Mouse (Mus musculus) CH12.LX (cell line): ENCODE results near the gene Txnip. TPM values are rescaled to one million over a fixed set of nuclear protein-coding genes. Genes with fewer than 3 reads are reported as not detected.

ENCODE experiments used
- DNase-seq: peaks from one replicate; pipeline ENCODE4 v3.0.0-alpha.2; 2013; ENCODE audit errors: extremely low read depth
- H3K27ac ChIP-seq: 2 replicates; pipeline ENCODE4 v1.5.1; 2012; ENCODE audit warnings: low read depth, mild to moderate bottlenecking, control low read depth, moderate library complexity; ENCODE audit not compliant: insufficient read depth
- H3K27me3 ChIP-seq: replicated peaks from 2 replicates; pipeline ENCODE3; 2012; ENCODE audit warnings: inconsistent platforms
- H3K36me3 ChIP-seq, 2 experiments: replicated peaks in 1 of 2; 2 replicates each; pipeline versions ENCODE3 to v1.6.1; 2012; ENCODE audit warnings: inconsistent platforms in 1 of 2, low read length in 1 of 2, mild to moderate bottlenecking in 1 of 2, mixed read lengths in 1 of 2, moderate library complexity in 1 of 2; ENCODE audit not compliant: control insufficient read depth in 1 of 2, insufficient read depth in 1 of 2
- H3K4me1 ChIP-seq, 2 experiments: 2 replicates each; pipeline ENCODE4 v1.6.1; 2012; ENCODE audit warnings: inconsistent platforms in 1 of 2, moderate library complexity in 1 of 2; ENCODE audit not compliant: insufficient read depth in 2 of 2, control insufficient read depth in 1 of 2
- H3K4me2 ChIP-seq: 2 replicates; pipeline ENCODE4 v1.6.1; 2012; ENCODE audit warnings: low read depth, mild to moderate bottlenecking, control low read depth; ENCODE audit not compliant: poor library complexity, insufficient read depth, severe bottlenecking
- H3K4me3 ChIP-seq, 3 experiments: fragments of 150-350 bp in 1 of 3; sonication (generic) in 1 of 3; replicated peaks in 1 of 3; 2 replicates each; pipeline versions ENCODE3 to v1.5.1; 2011 to 2012; ENCODE audit warnings: low read depth in 2 of 3, low read length in 2 of 3, mild to moderate bottlenecking in 2 of 3, moderate library complexity in 2 of 3, control low read depth in 1 of 3, improper control_type of control experiment in 1 of 3, inconsistent platforms in 1 of 3, mixed read lengths in 1 of 3; ENCODE audit not compliant: poor library complexity in 1 of 3
- H3K79me2 ChIP-seq: replicated peaks from 2 replicates; pipeline ENCODE4 v1.6.1; 2012; ENCODE audit warnings: mild to moderate bottlenecking, moderate library complexity; ENCODE audit not compliant: control insufficient read depth, poor library complexity, insufficient read depth, severe bottlenecking; ENCODE audit errors: extremely low read depth
- H3K9ac ChIP-seq: 2 replicates; pipeline ENCODE4 v1.6.1; 2012; ENCODE audit warnings: low read depth, mild to moderate bottlenecking, control low read depth, moderate library complexity; ENCODE audit not compliant: insufficient read depth
- H3K9me3 ChIP-seq: replicated peaks from 2 replicates; pipeline ENCODE3; 2012; ENCODE audit warnings: low read length, inconsistent platforms, mixed read lengths
- BHLHE40 ChIP-seq: IDR thresholded peaks from 2 replicates; pipeline ENCODE4 v1.6.1; 2011; ENCODE audit warnings: mild to moderate bottlenecking, low read depth, low read length, improper control_type of control experiment
- CHD1 ChIP-seq: IDR thresholded peaks from 2 replicates; pipeline ENCODE4 v1.6.1; 2012; ENCODE audit warnings: low read depth, low read length, improper control_type of control experiment, inconsistent platforms
- CHD2 ChIP-seq: IDR thresholded peaks from 2 replicates; pipeline ENCODE4 v1.6.1; 2011; ENCODE audit warnings: low read length, improper control_type of control experiment
- CTCF ChIP-seq, 2 experiments: IDR thresholded peaks in 1 of 2; conservative IDR thresholded peaks in 1 of 2; 2 replicates each; pipeline ENCODE4 v1.5.1; 2011 to 2012; ENCODE audit warnings: low read depth in 2 of 2, low read length in 2 of 2, improper control_type of control experiment in 1 of 2, inconsistent platforms in 1 of 2, mild to moderate bottlenecking in 1 of 2, moderate library complexity in 1 of 2
- E2F4 ChIP-seq: IDR thresholded peaks from 2 replicates; pipeline ENCODE4 v1.6.1; 2011; ENCODE audit warnings: low read depth, low read length, improper control_type of control experiment; ENCODE audit not compliant: insufficient replicate concordance
- ELF1 ChIP-seq: IDR thresholded peaks from 2 replicates; pipeline ENCODE4 v1.6.1; 2014; ENCODE audit warnings: low read depth, mild to moderate bottlenecking, inconsistent platforms, low read length, improper control_type of control experiment
- ETS1 ChIP-seq: conservative IDR thresholded peaks from 2 replicates; pipeline ENCODE4 v1.6.1; 2012; ENCODE audit warnings: low read depth, mild to moderate bottlenecking, inconsistent platforms, low read length, improper control_type of control experiment, moderate library complexity
- IRF4 ChIP-seq: IDR thresholded peaks from 2 replicates; pipeline ENCODE4 v1.6.1; 2014; ENCODE audit warnings: low read depth, mild to moderate bottlenecking, inconsistent platforms, low read length, improper control_type of control experiment
- JUND ChIP-seq: conservative IDR thresholded peaks from 2 replicates; pipeline ENCODE4 v1.6.1; 2011; ENCODE audit warnings: low read depth, low read length, improper control_type of control experiment
- KAT2A ChIP-seq: IDR thresholded peaks from 2 replicates; pipeline ENCODE4 v1.6.1; 2012; ENCODE audit warnings: low read length, improper control_type of control experiment, inconsistent platforms; ENCODE audit not compliant: insufficient replicate concordance
- MAZ ChIP-seq: IDR thresholded peaks from 2 replicates; pipeline ENCODE4 v1.6.1; 2012; ENCODE audit warnings: low read depth, mild to moderate bottlenecking, inconsistent platforms, low read length, improper control_type of control experiment, moderate library complexity
- MXI1 ChIP-seq: IDR thresholded peaks from 2 replicates; pipeline ENCODE4 v1.6.1; 2011; ENCODE audit warnings: mild to moderate bottlenecking, low read depth, low read length, improper control_type of control experiment
- MYC ChIP-seq: IDR thresholded peaks from 2 replicates; pipeline ENCODE4 v1.6.1; 2011; ENCODE audit warnings: low read depth, mild to moderate bottlenecking, improper control_type of control experiment, low read length
- NRF1 ChIP-seq: IDR thresholded peaks from 2 replicates; pipeline ENCODE4 v1.6.1; 2014; ENCODE audit warnings: low read depth, mild to moderate bottlenecking, inconsistent platforms, low read length, improper control_type of control experiment, moderate library complexity
- POLR2AphosphoS2 ChIP-seq: IDR thresholded peaks from 2 replicates; pipeline ENCODE4 v1.6.1; 2011; ENCODE audit warnings: low read depth, low read length, improper control_type of control experiment
- RAD21 ChIP-seq: IDR thresholded peaks from 2 replicates; pipeline ENCODE4 v1.6.1; 2011; ENCODE audit warnings: low read depth, mild to moderate bottlenecking, low read length, improper control_type of control experiment, moderate library complexity
- TBP ChIP-seq: conservative IDR thresholded peaks from 2 replicates; pipeline ENCODE4 v1.6.1; 2011; ENCODE audit warnings: low read depth, low read length, improper control_type of control experiment
- USF1 ChIP-seq: IDR thresholded peaks from 2 replicates; pipeline ENCODE4 v1.6.1; 2014; ENCODE audit warnings: low read depth, mild to moderate bottlenecking, inconsistent platforms, low read length, improper control_type of control experiment
- ZC3H11A ChIP-seq: IDR thresholded peaks from 2 replicates; pipeline ENCODE4 v1.6.1; 2012; ENCODE audit warnings: low read depth, mild to moderate bottlenecking, inconsistent platforms, low read length, improper control_type of control experiment
- ZNF384 ChIP-seq: IDR thresholded peaks from 2 replicates; pipeline ENCODE4 v1.6.1; 2012; ENCODE audit warnings: low read depth, low read length, improper control_type of control experiment, inconsistent platforms
- dilution Hi-C: fragments of 300-500 bp; cut with MboI; formaldehyde crosslinking; loops from 2 replicates; pipeline ENCODE4 v1.14.3; 2020; ENCODE audit warnings: low sequenced_read_pairs; ENCODE audit not compliant: extremely low pct_unique_long_range_greater_than_20kb, extremely low pct_ligation_motif_present
- in situ Hi-C: fragments of 300-500 bp; cut with MboI; formaldehyde crosslinking; loops from 3 replicates; pipeline ENCODE4 v1.14.3; 2019; ENCODE audit warnings: low sequenced_read_pairs, low pct_ligation_motif_present, low pct_unique_long_range_greater_than_20kb, mixed read lengths
- polyA plus RNA-seq: library from polyadenylated mRNA; unstranded; fragments of >175 nt; gene quantifications from 2 replicates; pipeline ENCODE4 v1.2.1, GENCODE M21; 2012; ENCODE audit warnings: low read depth; ENCODE audit not compliant: insufficient read length
- total RNA-seq, 2 experiments: library from RNA; depleted of rRNA; stranded (reverse); fragments of 300-350 nt in 1 of 2; fragments of >200 nt in 1 of 2; gene quantifications; 2 replicates each; pipeline ENCODE4 v1.2.3; 2012 to 2014

Gene Txnip
- total and polyA plus RNA-seq, 3 experiments, result 41.8 to 220 (median 76.7) TPM

DNA sequence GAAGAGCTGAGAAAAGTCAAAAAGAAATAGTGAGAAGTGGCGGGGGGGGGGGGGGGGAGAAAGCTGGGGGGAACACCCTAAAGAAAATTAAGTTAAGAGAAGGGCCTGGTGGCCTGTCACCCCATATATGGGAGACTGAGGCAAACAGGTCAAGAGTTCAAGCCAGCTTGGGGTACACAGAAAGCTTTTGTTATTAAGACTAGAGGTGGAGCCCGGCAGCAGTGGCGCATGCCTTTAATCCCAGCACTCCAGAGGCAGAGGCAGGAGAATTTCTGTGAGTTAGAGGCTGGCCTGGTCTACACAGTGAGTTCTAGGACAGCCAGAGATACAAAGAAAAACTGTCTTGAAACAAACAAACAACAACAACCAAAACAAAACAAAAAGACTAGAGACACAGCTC is 7.3 kb downstream of the Txnip start:
- Histone ChIP-seq H3K9me3 (no peaks in the 10 kb centered on the region), H3K79me2 (peaks cover 18% of the 10 kb centered on the region), H3K27ac (no peak overlapping the region), H3K27me3 (no peaks in the 10 kb centered on the region), H3K4me1 (peaks cover 8 to 65% of the 10 kb centered on the region in 2 experiments)
- no peak for TF ChIP-seq MAZ
- no peak for TF ChIP-seq CTCF (conservative IDR thresholded peaks at IDR 0.05 in 1 of 2, IDR thresholded peaks at IDR 0.05 in 1 of 2; ENCODE audit: low read depth in 2 of 2, low read length in 2 of 2)
- TF ChIP-seq CHD1, result no peak
- TF ChIP-seq ELF1, result no peak
- TF ChIP-seq IRF4, result no peak
- TF ChIP-seq ETS1, result no peak
- TF ChIP-seq BHLHE40, result no peak
- TF ChIP-seq E2F4, result no peak
- no peak for TF ChIP-seq MYC
- no peak for TF ChIP-seq ZC3H11A
- TF ChIP-seq ZNF384, result no peak
- no peak for TF ChIP-seq NRF1
- TF ChIP-seq MXI1, result no peak
- no peak for TF ChIP-seq POLR2AphosphoS2
- TF ChIP-seq CHD2, result no peak
- TF ChIP-seq RAD21, result no peak
- no peak for TF ChIP-seq USF1
- no peak for TF ChIP-seq JUND
- TF ChIP-seq TBP, result no peak
- no peak for TF ChIP-seq KAT2A
- TF ChIP-seq, all 38 proteins: peak for 0
- in situ Hi-C loops, result no loop called here
- Histone ChIP-seq H3K4me2 (no peak overlapping the region), H3K9ac (no peak overlapping the region), H3K4me3 (no peak overlapping the region), H3K36me3 (peaks cover 17 to 19% of the 10 kb centered on the region in 2 experiments)
- dilution Hi-C loops, result no loop called here
- no peak for DNase-seq

DNA sequence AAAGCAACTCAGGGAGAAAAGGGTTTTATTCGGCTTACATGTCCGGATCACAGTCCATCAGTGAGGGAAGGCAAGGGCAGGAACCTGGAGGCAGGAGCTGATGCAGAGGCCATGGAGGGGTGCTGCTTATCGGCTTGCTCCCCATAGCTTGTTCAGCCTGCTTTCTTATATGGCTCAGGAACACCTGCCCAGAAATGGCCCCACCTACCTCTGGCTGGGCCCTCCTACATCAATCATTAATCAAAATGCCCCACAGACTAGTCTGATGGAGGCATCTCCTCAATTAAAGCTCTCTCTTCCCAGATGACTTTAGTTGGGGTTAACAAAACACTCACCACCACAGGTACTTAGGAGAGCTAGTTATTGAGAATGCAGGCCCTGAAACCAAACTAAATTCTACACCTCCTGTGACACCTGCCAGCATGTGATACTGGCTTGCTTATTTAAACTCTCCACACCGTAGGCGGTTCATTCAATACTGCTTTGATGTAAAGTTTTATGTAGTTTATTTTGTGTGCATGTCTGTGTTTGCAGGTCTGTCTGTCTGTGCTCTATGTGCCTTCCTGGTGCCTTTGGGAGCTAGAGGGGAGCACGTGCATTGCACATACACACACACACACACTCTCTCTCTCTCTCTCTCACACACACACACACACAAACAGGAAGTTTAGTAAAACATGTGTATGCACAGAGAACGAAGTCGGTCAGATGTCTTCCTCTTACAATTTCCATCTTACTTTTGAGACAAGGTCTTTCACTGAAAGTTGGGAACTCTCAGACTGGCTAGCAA is 9.1 kb downstream of the Txnip start:
- H3K4me1 ChIP-seq, result peaks cover 5 to 54% of the 10 kb centered on the region in 2 experiments
- no peaks in the 10 kb centered on the region for H3K27me3 ChIP-seq
- H3K79me2 ChIP-seq, result peaks cover under 1% of the 10 kb centered on the region; the same call in 1 of the 2 replicates
- DNase-seq, result no peak
- H3K9ac ChIP-seq, result no peak overlapping the region
- in situ Hi-C loops (no loop called here), dilution Hi-C loops (no loop called here)
- H3K4me2 ChIP-seq, result no peak overlapping the region
- H3K36me3 ChIP-seq, result peaks cover 2% of the 10 kb centered on the region in 2 experiments
- no peak overlapping the region for H3K27ac ChIP-seq
- no peak overlapping the region for H3K4me3 ChIP-seq
- TF ChIP-seq IRF4 (no peak), E2F4 (no peak), NRF1 (no peak), ETS1 (no peak)
- no peaks in the 10 kb centered on the region for H3K9me3 ChIP-seq
